Mouse (Mus musculus) macrophage (primary cell): ENCODE results near the gene Bckdk. TPM values are rescaled to one million over a fixed set of nuclear protein-coding genes. Genes with fewer than 3 reads are reported as not detected.
A peak's percentile ranks its signal among the peaks of the same experiment; 100 is the strongest.

ENCODE experiments used
- H3K27ac ChIP-seq: fragments of 350-480 bp; formaldehyde crosslinking; 2 replicates; pipeline ENCODE4 v1.9.0; 2021
- H3K36me3 ChIP-seq: fragments of 350-480 bp; formaldehyde crosslinking; 2 replicates; pipeline ENCODE4 v1.9.0; 2021; ENCODE audit errors: inconsistent target
- H3K4me3 ChIP-seq: fragments of 350-480 bp; formaldehyde crosslinking; 2 replicates; pipeline ENCODE4 v1.9.0; 2021; ENCODE audit errors: inconsistent target
- H3K79me2 ChIP-seq: fragments of 350-480 bp; formaldehyde crosslinking; 2 replicates; pipeline ENCODE4 v1.9.0; 2021; ENCODE audit errors: inconsistent target
- WGBS: methylation state at CpG from one replicate; pipeline ENCODE4 v1.1.7; 2026; ENCODE audit warnings: inconsistent platforms; ENCODE audit not compliant: missing documents; 5-methylcytosine and 5-hydroxymethylcytosine counted together
- polyA plus RNA-seq: library from polyadenylated mRNA; stranded (reverse); fragments of 250-400 nt; gene quantifications from 3 replicates; pipeline ENCODE4 v1.2.4, GENCODE M21; 2018; ENCODE audit warnings: inconsistent platforms

The Bckdk gene
- polyA plus RNA-seq, 1 experiment from 2014 or later = 48.5 TPM

DNA sequence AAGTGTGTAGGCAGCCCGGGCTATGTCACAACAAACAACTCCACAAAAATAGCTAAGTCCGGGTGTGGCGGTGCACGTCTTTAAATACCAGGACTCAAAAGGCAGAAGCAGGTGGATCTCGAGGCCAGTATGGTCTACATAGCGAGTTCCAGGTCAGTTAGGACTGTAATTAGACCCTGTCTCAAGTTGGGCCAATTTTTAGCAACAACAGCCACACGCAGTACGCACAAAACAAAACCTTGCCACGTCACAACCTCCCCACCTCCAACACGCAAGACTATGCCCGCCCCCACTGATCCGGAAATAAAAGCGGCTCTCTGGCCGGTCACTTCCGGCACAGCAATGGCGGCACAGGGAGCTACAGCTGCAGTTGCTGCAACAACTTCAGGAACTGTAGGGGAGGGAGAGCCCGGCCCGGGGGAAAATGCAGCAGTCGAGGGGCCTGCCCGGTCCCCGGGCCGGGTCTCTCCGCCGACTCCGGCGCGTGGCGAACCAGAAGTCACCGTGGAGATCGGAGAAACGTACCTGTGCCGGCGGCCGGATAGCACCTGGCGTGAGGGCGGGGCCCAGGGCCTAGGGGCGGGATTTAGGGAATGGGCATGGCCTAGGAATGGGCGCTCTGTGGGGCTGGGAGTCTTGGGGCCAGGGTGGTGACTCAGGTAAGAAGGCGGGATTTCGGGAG is 8.4 kb downstream of the Bckdk start, which contains the start of gene Kat8:
Gene Kat8 (plus strand): TSS at position 327 of the 682 bp plus-strand sequence.
- WGBS = 2% methylated on average over 37 of the region's 40 CpGs
- Histone ChIP-seq H3K4me3 (peak within 1 kb of the TSS; percentile 83), H3K27ac (peak within 1 kb of the TSS; percentile 55), H3K79me2 (peaks cover 12% of the 10 kb centered on the region), H3K36me3 (peaks cover 22% of the 10 kb centered on the region)

DNA sequence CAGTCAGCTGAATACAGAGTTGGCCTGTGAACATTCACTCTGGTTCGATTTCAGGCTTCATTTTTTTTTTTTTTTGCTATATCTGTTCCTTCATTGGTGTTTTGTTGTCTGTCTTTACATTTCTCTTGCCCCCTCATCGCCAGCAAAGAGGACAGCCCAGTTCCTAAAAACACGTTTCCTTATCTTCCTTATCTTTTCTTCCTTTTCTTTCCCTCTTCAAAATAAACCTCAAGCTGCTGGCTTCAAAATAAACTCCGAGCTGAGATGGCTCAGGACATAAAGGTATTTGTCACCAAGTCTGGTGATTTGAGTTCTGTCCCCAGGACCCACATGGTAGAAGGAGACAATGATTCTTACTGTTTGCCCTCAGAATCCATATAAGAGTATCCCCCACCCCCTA is 9.1 kb downstream of the Bckdk start:
- Histone ChIP-seq H3K27ac (peak overlapping the region; percentile 55; the same call in 1 of the 2 replicates), H3K36me3 (peaks cover 19% of the 10 kb centered on the region)
- 7% methylated on average over 4 of the region's 4 CpGs for WGBS

DNA sequence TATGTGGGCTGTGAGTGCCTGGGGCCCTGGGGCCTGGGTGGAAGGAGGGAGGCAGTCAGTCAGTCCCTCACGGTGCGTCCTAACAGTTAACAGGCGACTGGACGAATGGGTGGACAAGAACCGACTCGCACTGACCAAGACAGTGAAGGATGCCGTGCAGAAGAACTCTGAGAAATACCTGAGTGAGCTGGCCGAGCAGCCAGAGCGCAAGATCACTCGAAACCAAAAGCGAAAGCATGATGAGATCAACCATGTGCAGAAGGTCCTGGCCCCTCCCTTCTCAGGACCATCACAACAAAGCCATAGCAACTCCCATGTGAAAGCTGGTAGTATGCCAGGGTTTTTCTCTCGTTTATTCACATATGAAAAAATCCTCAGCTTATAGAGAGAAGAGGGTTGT is 11.4 kb downstream of the Bckdk start:
- no peak overlapping the region for H3K27ac ChIP-seq
- 79% methylated on average over 12 of the region's 12 CpGs for WGBS
- peaks cover 9% of the 10 kb centered on the region for H3K36me3 ChIP-seq
- peaks cover 12% of the 10 kb centered on the region for H3K79me2 ChIP-seq
- H3K4me3 ChIP-seq = no peak overlapping the region

More for the DNA sequence above, 9.1 kb downstream of the Bckdk start:
- peak overlapping the region; percentile 83 for H3K4me3 ChIP-seq
- peaks cover 12% of the 10 kb centered on the region for H3K79me2 ChIP-seq

DNA sequence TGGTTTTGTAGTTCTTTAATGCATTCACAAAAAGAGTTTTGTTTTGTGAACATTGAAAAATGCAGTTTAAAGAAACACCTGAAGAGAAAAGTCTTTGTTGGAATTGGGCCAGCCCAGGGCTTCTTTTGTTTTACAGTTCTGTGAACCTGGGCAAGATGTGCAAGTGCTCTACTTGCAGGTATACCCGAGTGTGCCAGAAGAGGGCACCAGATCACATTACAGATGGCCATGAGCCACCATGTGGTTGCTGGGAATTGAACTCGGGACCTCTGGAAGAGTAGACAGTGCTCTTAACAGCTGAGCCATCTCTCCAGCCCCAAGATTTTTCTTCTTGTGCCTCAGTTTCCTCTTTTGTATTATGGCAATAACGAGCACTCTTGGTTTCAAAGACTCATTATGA is 14.3 kb downstream of the Bckdk start:
- Histone ChIP-seq H3K79me2 (peaks cover 4% of the 10 kb centered on the region), H3K27ac (no peak overlapping the region), H3K36me3 (peaks cover 9% of the 10 kb centered on the region), H3K4me3 (no peak overlapping the region)
- WGBS = 58% methylated on average over 3 of the region's 3 CpGs

GRCm38 (mm10) chr7:127919290-127919689 is 15.4 kb downstream of the Bckdk start:
- Histone ChIP-seq H3K4me3 (no peak overlapping the region), H3K27ac (no peak overlapping the region), H3K36me3 (peaks cover 9% of the 10 kb centered on the region), H3K79me2 (no peaks in the 10 kb centered on the region)
- 78% methylated on average over 7 of the region's 7 CpGs for WGBS

DNA sequence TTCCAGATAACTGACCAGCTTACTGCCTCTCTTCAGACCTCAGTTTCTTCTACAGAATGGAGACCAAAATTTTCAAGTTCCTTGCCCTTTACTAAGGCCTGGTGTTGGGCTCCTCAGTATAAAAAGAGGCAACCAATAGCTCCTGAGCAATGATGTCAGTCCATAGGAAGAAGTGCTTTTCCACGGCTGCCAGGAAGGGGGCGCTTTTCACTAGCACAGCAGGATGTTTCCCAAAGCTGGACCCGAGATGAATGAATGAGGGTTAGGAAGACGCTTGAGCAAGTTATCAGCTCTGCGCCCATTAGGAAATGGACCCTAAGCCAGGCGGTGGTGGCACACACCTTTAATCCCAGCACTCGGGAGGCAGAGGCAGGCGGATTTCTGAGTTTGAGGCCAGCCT is 17.6 kb downstream of the Bckdk start:
- WGBS = 70% methylated on average over 7 of the region's 8 CpGs

DNA sequence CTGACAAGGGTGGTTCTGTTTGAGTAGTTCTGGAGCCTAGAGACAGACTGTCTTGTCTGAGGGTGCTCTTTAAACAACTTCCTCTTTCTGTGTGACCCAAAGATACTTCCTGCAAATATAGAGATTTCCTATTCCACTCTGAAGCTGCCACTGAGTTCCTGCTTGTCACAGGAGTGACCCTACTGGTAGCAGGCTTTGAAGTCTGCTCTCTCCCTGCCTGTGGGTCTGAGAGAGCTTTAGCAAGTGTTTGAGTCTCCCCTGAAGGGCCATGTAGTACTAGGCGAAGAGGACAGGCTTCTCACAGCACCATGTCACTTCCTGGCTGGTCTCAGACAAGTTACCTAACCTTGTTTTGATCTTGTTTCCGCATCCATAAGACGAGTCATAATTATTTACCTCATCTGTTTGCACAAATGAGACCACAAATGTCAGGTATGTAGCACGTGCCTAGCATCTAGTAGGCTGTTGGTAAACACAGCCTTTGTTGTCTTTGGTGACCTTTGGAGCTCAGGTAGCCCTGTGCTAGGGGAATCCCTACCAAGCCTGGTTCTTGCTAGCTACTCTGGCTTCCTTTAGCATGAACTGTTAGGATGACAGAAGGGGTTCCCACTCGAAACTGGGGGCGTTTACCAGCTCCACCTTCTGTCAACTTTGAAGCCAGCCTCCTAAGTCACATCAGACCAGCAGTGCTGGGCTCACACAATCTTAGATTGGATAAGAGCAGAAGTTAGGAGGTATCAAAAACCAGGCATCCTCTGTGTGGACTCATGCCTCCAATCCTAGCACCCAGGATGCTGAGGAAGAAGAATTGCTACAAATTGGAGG is 18.8 kb downstream of the Bckdk start:
- H3K36me3 ChIP-seq = peaks cover 15% of the 10 kb centered on the region; the same call in 1 of the 2 replicates
- H3K79me2 ChIP-seq = no peaks in the 10 kb centered on the region
- WGBS = 21% methylated on average over 6 of the region's 6 CpGs
- H3K27ac ChIP-seq = peak overlapping the region; percentile 76
- no peak overlapping the region for H3K4me3 ChIP-seq

More for the DNA sequence above, 17.6 kb downstream of the Bckdk start:
- no peak overlapping the region for H3K4me3 ChIP-seq
- no peak overlapping the region for H3K27ac ChIP-seq
- H3K79me2 ChIP-seq = no peaks in the 10 kb centered on the region
- peaks cover 24% of the 10 kb centered on the region for H3K36me3 ChIP-seq

GRCm38 (mm10) chr7:127923714-127924113 is 19.8 kb downstream of the Bckdk start:
- Histone ChIP-seq H3K27ac (no peak overlapping the region), H3K36me3 (peaks cover 15% of the 10 kb centered on the region; the same call in 1 of the 2 replicates), H3K79me2 (no peaks in the 10 kb centered on the region), H3K4me3 (no peak overlapping the region)
- WGBS = 95% methylated on average over 5 of the region's 5 CpGs

- H3K79me2 ChIP-seq = no peaks in the 10 kb centered on the region
- WGBS = 97% methylated on average over 5 of the region's 5 CpGs
- no peak overlapping the region for H3K4me3 ChIP-seq
- no peak overlapping the region for H3K27ac ChIP-seq
- peaks cover 15% of the 10 kb centered on the region; the same call in 1 of the 2 replicates for H3K36me3 ChIP-seq
These were observed 21.4 kb downstream of the Bckdk start for GRCm38 (mm10) chr7:127925252-127925651.

DNA sequence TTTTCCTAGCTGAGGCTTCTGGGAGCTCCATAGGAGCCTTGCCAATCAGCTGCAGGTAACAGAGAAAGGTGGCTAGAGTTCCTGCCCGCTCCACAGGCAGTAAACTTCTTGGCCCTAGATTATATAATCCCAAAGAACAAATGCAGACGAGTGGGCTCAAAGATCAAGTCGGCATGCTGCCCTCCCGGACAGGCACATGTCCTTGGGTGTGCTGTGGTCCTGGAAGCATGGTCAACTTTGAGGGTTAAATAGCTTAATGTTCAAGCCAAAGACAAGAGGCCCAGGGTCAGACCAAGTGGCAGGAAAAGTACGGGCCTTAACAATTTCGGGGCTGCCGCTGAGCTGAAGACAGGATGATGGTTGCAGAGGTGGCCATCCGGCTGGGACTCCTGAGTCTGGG is 22.2 kb downstream of the Bckdk start:
- Histone ChIP-seq H3K4me3 (no peak overlapping the region), H3K36me3 (peaks cover 15% of the 10 kb centered on the region; the same call in 1 of the 2 replicates), H3K27ac (no peak overlapping the region), H3K79me2 (no peaks in the 10 kb centered on the region)
- 96% methylated on average over 8 of the region's 8 CpGs for whole genome bisulfite sequencing

GRCm38 (mm10) chr7:127926846-127927245 is 23.0 kb downstream of the Bckdk start:
- 99% methylated on average over 11 of the region's 11 CpGs for WGBS
- H3K27ac ChIP-seq = no peak overlapping the region
- H3K79me2 ChIP-seq = no peaks in the 10 kb centered on the region
- peaks cover 15% of the 10 kb centered on the region; the same call in 1 of the 2 replicates for H3K36me3 ChIP-seq
- H3K4me3 ChIP-seq = no peak overlapping the region

- WGBS = 100% methylated on average over 2 of the region's 11 CpGs
These were observed 23.8 kb downstream of the Bckdk start for GRCm38 (mm10) chr7:127927726-127928125.

DNA sequence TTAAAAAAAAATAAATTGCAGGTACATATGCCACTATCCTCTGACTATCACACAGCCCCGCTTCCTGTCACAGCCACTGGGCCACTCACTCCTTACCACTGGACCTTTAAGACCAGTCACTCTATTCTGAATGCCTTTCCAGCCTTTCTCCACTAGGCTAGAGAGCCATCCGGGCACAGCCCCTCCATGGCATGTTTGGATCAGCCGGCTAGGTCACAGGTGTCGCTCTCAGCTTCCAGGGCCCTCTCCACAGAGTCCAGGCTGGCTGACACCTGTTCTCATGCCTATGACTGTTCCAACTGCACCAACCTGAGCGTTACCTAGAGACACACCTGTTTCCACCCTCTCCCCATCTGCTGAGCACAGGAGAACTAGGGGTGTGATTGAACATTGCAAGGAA is 24.7 kb downstream of the Bckdk start:
- H3K79me2 ChIP-seq = no peaks in the 10 kb centered on the region
- WGBS = 97% methylated on average over 5 of the region's 5 CpGs
- H3K4me3 ChIP-seq = no peak overlapping the region
- no peak overlapping the region for H3K27ac ChIP-seq
- H3K36me3 ChIP-seq = peaks cover 15% of the 10 kb centered on the region; the same call in 1 of the 2 replicates

More at GRCm38 (mm10) chr7:127927726-127928125, 23.8 kb downstream of the Bckdk start:
- no peak overlapping the region for H3K4me3 ChIP-seq
- H3K36me3 ChIP-seq = peaks cover 15% of the 10 kb centered on the region; the same call in 1 of the 2 replicates
- H3K79me2 ChIP-seq = no peaks in the 10 kb centered on the region
- H3K27ac ChIP-seq = no peak overlapping the region

DNA sequence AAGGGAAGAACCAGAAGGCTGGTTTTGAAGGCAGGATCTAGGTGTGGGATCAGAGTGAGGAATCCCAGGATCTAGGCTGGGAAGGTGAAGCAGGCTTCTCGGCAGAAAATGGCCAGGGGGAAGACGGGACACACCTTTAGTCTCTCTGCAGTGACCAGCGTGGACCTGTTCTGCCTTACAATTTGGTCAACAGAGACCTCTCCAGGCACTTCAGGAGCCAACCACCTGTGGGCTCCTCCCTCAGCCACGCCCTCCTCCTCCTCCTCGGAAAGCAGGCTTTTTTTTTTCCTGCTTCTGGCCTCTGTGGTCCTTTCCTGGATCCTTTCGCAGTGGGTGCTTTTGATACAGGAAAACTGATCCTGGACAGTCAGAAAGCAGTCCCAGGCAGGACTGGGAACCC is 26.0 kb downstream of the Bckdk start, which contains the start of gene Prss8:
Gene Prss8 (minus strand): TSS at position 182 of the 400 bp plus-strand sequence.
- 80% methylated on average over 5 of the region's 6 CpGs for WGBS
- Histone ChIP-seq H3K27ac (no peak within 1 kb of the TSS), H3K36me3 (peaks cover 9% of the 10 kb centered on the region; the same call in 1 of the 2 replicates), H3K4me3 (no peak within 1 kb of the TSS), H3K79me2 (no peaks in the 10 kb centered on the region)

DNA sequence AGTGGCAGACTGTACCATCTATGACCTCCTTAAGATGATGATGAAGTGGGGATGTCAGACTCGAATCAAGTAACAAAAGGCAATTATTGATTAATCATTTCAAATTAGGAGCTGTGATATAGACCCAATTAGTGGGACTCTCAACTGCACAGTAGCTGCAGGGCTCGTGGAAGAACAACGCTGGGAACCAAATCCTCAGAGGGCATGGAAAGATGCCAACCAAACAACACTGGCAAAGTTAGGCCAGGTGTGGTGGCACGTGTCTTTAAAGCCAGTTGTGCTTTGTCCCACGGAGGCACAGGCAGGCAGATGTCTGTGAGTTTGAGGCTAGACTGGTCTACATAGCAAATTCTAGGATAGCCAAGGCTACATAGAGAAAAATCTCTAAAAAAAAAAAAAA is 26.8 kb downstream of the Bckdk start:
- H3K79me2 ChIP-seq = no peaks in the 10 kb centered on the region

More for the DNA sequence above, 26.8 kb downstream of the Bckdk start:
- H3K36me3 ChIP-seq = peaks cover 4% of the 10 kb centered on the region; the same call in 1 of the 2 replicates
- H3K27ac ChIP-seq = no peak overlapping the region
- no peak overlapping the region for H3K4me3 ChIP-seq
- WGBS = 93% methylated on average over 5 of the region's 5 CpGs
